Mouse (Mus musculus): ENCODE measurements around the gene Neu1.
"Not testable (repeated sequence)": the region's sequence is repeated elsewhere in the genome, so short reads cannot be mapped to it uniquely, and the experiment has no call there.

Neu1 gene

GRCm38 (mm10) chr17:34965627-34966026, 34.6 kb downstream of the Neu1 start:
- no peak for DNase-seq (ENCODE audit: low read depth, low spot score)

- DNase-seq (ENCODE audit: low read depth, low spot score), result not testable (repeated sequence)
These were observed 38.8 kb downstream of the Neu1 start, which contains the start of gene Gm20481 for GRCm38 (mm10) chr17:34969822-34970221. Gene Gm20481 (plus strand): TSS chr17:34969912.

GRCm38 (mm10) chr17:34970850-34971249, 39.8 kb downstream of the Neu1 start:
- not testable (repeated sequence) for DNase-seq (ENCODE audit: low read depth, low spot score)

- not testable (repeated sequence) for DNase-seq (ENCODE audit: low read depth, low spot score)
These were observed 40.6 kb downstream of the Neu1 start for GRCm38 (mm10) chr17:34971694-34972068.

GRCm38 (mm10) chr17:34972069-34972749, 41.2 kb downstream of the Neu1 start, which contains the start of the genes Hspa1a and Hspa1l:
Gene Hspa1a (minus strand): TSS chr17:34972156.
Gene Hspa1l (plus strand): TSS chr17:34972703.
- DNase-seq (ENCODE audit: low read depth, low spot score), result not testable (repeated sequence)

GRCm38 (mm10) chr17:34975581-34976492, 44.8 kb downstream of the Neu1 start:
- DNase-seq (ENCODE audit: low read depth, low spot score), result no peak

- no peak for DNase-seq (ENCODE audit: low read depth, low spot score)
These were observed 45.9 kb downstream of the Neu1 start for GRCm38 (mm10) chr17:34977000-34977399.

- DNase-seq (ENCODE audit: low read depth, low spot score), result no peak
These were observed 47.2 kb downstream of the Neu1 start for GRCm38 (mm10) chr17:34978239-34978638.

GRCm38 (mm10) chr17:34979631-34980030, 48.6 kb downstream of the Neu1 start:
- DNase-seq (ENCODE audit: low read depth, low spot score), result no peak

- DNase-seq (ENCODE audit: low read depth, low spot score), result no peak
These were observed 49.6 kb downstream of the Neu1 start for GRCm38 (mm10) chr17:34980655-34981054.

- DNase-seq (ENCODE audit: low read depth, low spot score), result peak; percentile 78
These were observed 50.7 kb downstream of the Neu1 start, which contains the start of gene Lsm2 for GRCm38 (mm10) chr17:34981690-34982180. Gene Lsm2 (plus strand): TSS chr17:34981862.

GRCm38 (mm10) chr17:34982328-34982727, 51.3 kb downstream of the Neu1 start:
- no peak for DNase-seq (ENCODE audit: low read depth, low spot score)

- no peak for DNase-seq (ENCODE audit: low read depth, low spot score)
These were observed 53.2 kb downstream of the Neu1 start for GRCm38 (mm10) chr17:34984218-34984617.
